Comparison of ENCODE assay signal across 8 mouse cellular contexts in genomic region chr4:13098849-13099248, GRCm38 (mm10).
DNase-seq lines count a peak whose midpoint lies in the region; ATAC-seq and TF ChIP-seq lines count a peak whose summit lies in the region.

No protein-coding gene starts in this region.

- H3K4me1 ChIP-seq in forebrain, embryonic 11.5 days (replicated peaks; ENCODE audit: control insufficient read depth, insufficient read depth, low read length), result 0 out of 2 replicates have a peak, but pooled peaks cover 1% of the 10 kb centered on the region
- H3K4me1 ChIP-seq in forebrain, embryonic 16.5 days (replicated peaks; ENCODE audit: control insufficient read depth, insufficient read depth, low read length), result peaks cover 6% of the 10 kb centered on the region
- H3K4me1 ChIP-seq in forebrain, embryonic 14.5 days (ENCODE audit: control insufficient read depth, insufficient read depth, low read length), result no peaks in the 10 kb centered on the region
- H3K4me1 ChIP-seq in kidney, postnatal 0 days (replicated peaks; ENCODE audit: insufficient read depth, low read length), result no peaks in the 10 kb centered on the region
- H3K4me1 ChIP-seq in liver, embryonic 13.5 days (replicated peaks), result no peaks in the 10 kb centered on the region

- peak; percentile 56; the same call in 1 of the 2 replicates for TF ChIP-seq CTCF in brain, embryonic 14.5 days (IDR thresholded peaks at IDR 0.05; ENCODE audit: borderline replicate concordance, extremely low read depth, insufficient read depth, insufficient read length)
- peak; percentile 75 for TF ChIP-seq CTCF in kidney, postnatal 0 days (IDR thresholded peaks at IDR 0.05; ENCODE audit: low read depth)

- no peak overlapping the region for H3K9ac ChIP-seq in forebrain, embryonic 11.5 days (ENCODE audit: low read length)
- no peak overlapping the region for H3K9ac ChIP-seq in forebrain, embryonic 16.5 days (replicated peaks; ENCODE audit: low read depth, low read length)
- no peak overlapping the region for H3K9ac ChIP-seq in forebrain, embryonic 14.5 days (ENCODE audit: low read length)
- no peak overlapping the region for H3K9ac ChIP-seq in kidney, postnatal 0 days (ENCODE audit: low read depth, low read length)
- H3K9ac ChIP-seq in liver, embryonic 13.5 days, result no peak overlapping the region

- no peak for TF ChIP-seq POLR2A in brain, embryonic 14.5 days (IDR thresholded peaks at IDR 0.05; ENCODE audit: borderline replicate concordance, extremely low read depth, insufficient read depth, insufficient read length, poor library complexity, severe bottlenecking)

- ATAC-seq in forebrain, embryonic 11.5 days (replicated peaks; ENCODE audit: low FRiP score), result no peak
- no peak for ATAC-seq in forebrain, embryonic 16.5 days
- no peak for ATAC-seq in forebrain, embryonic 14.5 days
- no peak for ATAC-seq in kidney, postnatal 0 days (replicated peaks; ENCODE audit: low FRiP score, low read depth)
- no peak for ATAC-seq in liver, embryonic 13.5 days (ENCODE audit: low read depth)

- H3K27me3 ChIP-seq in forebrain, embryonic 11.5 days (ENCODE audit: control insufficient read depth, insufficient read depth, low read length), result no peaks in the 10 kb centered on the region
- H3K27me3 ChIP-seq in forebrain, embryonic 16.5 days (replicated peaks; ENCODE audit: control insufficient read depth, insufficient read depth, low read length), result no peaks in the 10 kb centered on the region
- no peaks in the 10 kb centered on the region for H3K27me3 ChIP-seq in forebrain, embryonic 14.5 days (replicated peaks; ENCODE audit: control insufficient read depth, insufficient read depth, low read length)
- no peaks in the 10 kb centered on the region for H3K27me3 ChIP-seq in kidney, postnatal 0 days (ENCODE audit: insufficient read depth, low read length)
- H3K27me3 ChIP-seq in liver, embryonic 13.5 days, result no peaks in the 10 kb centered on the region

- H3K4me3 ChIP-seq in forebrain, embryonic 11.5 days (ENCODE audit: low read depth, low read length), result no peak overlapping the region
- no peak overlapping the region for H3K4me3 ChIP-seq in forebrain, embryonic 16.5 days (replicated peaks; ENCODE audit: low read length)
- H3K4me3 ChIP-seq in forebrain, embryonic 14.5 days (ENCODE audit: low read depth, low read length), result no peak overlapping the region
- H3K4me3 ChIP-seq in kidney, postnatal 0 days (replicated peaks; ENCODE audit: low read depth, low read length), result no peak overlapping the region
- H3K4me3 ChIP-seq in liver, embryonic 13.5 days (replicated peaks), result no peak overlapping the region

- no peaks in the 10 kb centered on the region for H3K9me3 ChIP-seq in forebrain, embryonic 11.5 days (ENCODE audit: control insufficient read depth, low read length)
- H3K9me3 ChIP-seq in forebrain, embryonic 16.5 days (ENCODE audit: control insufficient read depth, low read length), result no peaks in the 10 kb centered on the region
- H3K9me3 ChIP-seq in forebrain, embryonic 14.5 days (replicated peaks; ENCODE audit: control insufficient read depth, low read length), result no peaks in the 10 kb centered on the region
- H3K9me3 ChIP-seq in kidney, postnatal 0 days (replicated peaks; ENCODE audit: low read length), result no peaks in the 10 kb centered on the region
- no peaks in the 10 kb centered on the region for H3K9me3 ChIP-seq in liver, embryonic 13.5 days (replicated peaks)

- H3K4me2 ChIP-seq in forebrain, embryonic 11.5 days (ENCODE audit: low read depth, low read length, severe bottlenecking), result no peak overlapping the region
- H3K4me2 ChIP-seq in forebrain, embryonic 16.5 days (ENCODE audit: low read length), result no peak overlapping the region
- no peak overlapping the region for H3K4me2 ChIP-seq in forebrain, embryonic 14.5 days (ENCODE audit: low read length)
- no peak overlapping the region for H3K4me2 ChIP-seq in kidney, postnatal 0 days (ENCODE audit: low read length)
- no peak overlapping the region for H3K4me2 ChIP-seq in liver, embryonic 13.5 days

- WGBS in forebrain, embryonic 11.5 days, result 61% methylated on average over 3 of the region's 3 CpGs
- WGBS in forebrain, embryonic 16.5 days, result 58% methylated on average over 3 of the region's 3 CpGs
- 62% methylated on average over 3 of the region's 3 CpGs for WGBS in forebrain, embryonic 14.5 days
- WGBS in kidney, postnatal 0 days, result 31% methylated on average over 3 of the region's 3 CpGs
- 30% methylated on average over 3 of the region's 3 CpGs for WGBS in liver, embryonic 13.5 days (ENCODE audit: insufficient replicate concordance)

- peak; percentile 59 for DNase-seq in forebrain, embryonic 11.5 days (ENCODE audit: low spot score)
- DNase-seq in A20 (ENCODE audit: low read depth, low spot score), result peak; percentile 74
- peak; percentile 67 for DNase-seq in brain, embryonic 14.5 days (ENCODE audit: low read depth)
- DNase-seq in forebrain, embryonic 14.5 days (ENCODE audit: low spot score), result peak; percentile 33
- DNase-seq in kidney, postnatal 0 days (ENCODE audit: low spot score), result peak; percentile 22
- peak; percentile 2 for DNase-seq in liver, embryonic 13.5 days
- DNase-seq in spleen, postnatal 4 days (ENCODE audit: low spot score in 2 of 2), result peak; percentile 14 to 64

- no peaks in the 10 kb centered on the region for H3K36me3 ChIP-seq in forebrain, embryonic 11.5 days (ENCODE audit: control insufficient read depth, insufficient read depth, low read length)
- H3K36me3 ChIP-seq in forebrain, embryonic 16.5 days (ENCODE audit: control insufficient read depth, insufficient read depth), result no peaks in the 10 kb centered on the region
- H3K36me3 ChIP-seq in forebrain, embryonic 14.5 days (ENCODE audit: control insufficient read depth, insufficient read depth, low read length), result no peaks in the 10 kb centered on the region
- H3K36me3 ChIP-seq in kidney, postnatal 0 days (ENCODE audit: insufficient read depth, low read length), result no peaks in the 10 kb centered on the region
- H3K36me3 ChIP-seq in liver, embryonic 13.5 days, result no peaks in the 10 kb centered on the region

- H3K27ac ChIP-seq in forebrain, embryonic 11.5 days (ENCODE audit: low read depth, low read length), result no peak overlapping the region
- no peak overlapping the region for H3K27ac ChIP-seq in forebrain, embryonic 16.5 days (ENCODE audit: low read length)
- no peak overlapping the region for H3K27ac ChIP-seq in forebrain, embryonic 14.5 days (ENCODE audit: low read depth, low read length)
- H3K27ac ChIP-seq in kidney, postnatal 0 days, result no peak overlapping the region
- H3K27ac ChIP-seq in liver, embryonic 13.5 days, result no peak overlapping the region

Comparison
In these comparisons a context has a peak if more than half of its experiments do, and no peak if none do; other contexts are left out.
1. DNase-seq: peak in every context shown above with its lines; median percentile 74 in A20; 67 in brain, embryonic 14.5 days; 59 in forebrain, embryonic 11.5 days; 39 in spleen, postnatal 4 days; 33 in forebrain, embryonic 14.5 days; 22 in kidney, postnatal 0 days; 2 in liver, embryonic 13.5 days.